Mouse (Mus musculus): ENCODE data around the gene Sept1. TPM values are rescaled to one million over a fixed set of nuclear protein-coding genes. Genes with fewer than 3 reads are reported as not detected.

The Sept1 gene
- total and polyA plus RNA-seq, 2 experiments from 2014 or later, result 0.22 to 5.3 TPM

DNA sequence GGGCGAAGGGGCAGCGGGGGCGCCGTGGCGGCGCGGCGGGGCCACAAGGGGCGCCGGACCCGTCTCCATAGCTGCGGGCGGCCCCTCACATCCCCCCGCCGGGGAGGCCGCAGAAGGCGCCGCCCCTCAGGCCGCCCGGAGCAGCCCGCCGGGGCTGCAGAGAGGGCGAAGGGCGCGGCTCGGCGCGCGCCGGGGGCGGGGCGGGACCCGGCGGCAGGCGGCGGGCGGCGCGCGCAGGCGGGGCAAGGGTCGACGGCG lies 24.7 kb downstream of the Sept1 start, which contains the start of gene Tbc1d10b:
Gene Tbc1d10b, minus strand, starts transcription at position 174 of the 258 bp plus-strand sequence.
- WGBS, result under 1% methylated on average over 26 of the region's 44 CpGs
- peaks cover 6% of the 10 kb centered on the region for H3K4me1 ChIP-seq (ENCODE audit: insufficient read depth, low read length)
- peaks cover 6% of the 10 kb centered on the region for H3K36me3 ChIP-seq (ENCODE audit: insufficient read depth, low read length)
- peak within 1 kb of the TSS; percentile 75 for H3K27ac ChIP-seq (ENCODE audit: low read depth, low read length)
- peak within 1 kb of the TSS; percentile 56 for H3K4me3 ChIP-seq (ENCODE audit: low read depth, low read length)
- H3K27me3 ChIP-seq (ENCODE audit: insufficient read depth, low read length), result no peaks in the 10 kb centered on the region
- H3K9ac ChIP-seq (replicated peaks; ENCODE audit: low read length, poor library complexity, severe bottlenecking), result peak within 1 kb of the TSS; percentile 63
- H3K4me2 ChIP-seq (ENCODE audit: low read depth, low read length, poor library complexity, severe bottlenecking), result peak within 1 kb of the TSS; percentile 99
- ATAC-seq (ENCODE audit: low FRiP score) (peak; percentile 3; the same call in 1 of the 2 replicates), DNase-seq (ENCODE audit: low spot score) (no peak)
- TF ChIP-seq CTCF (IDR thresholded peaks at IDR 0.05), result no peak
- H3K9me3 ChIP-seq (ENCODE audit: low read length), result no peaks in the 10 kb centered on the region

DNA sequence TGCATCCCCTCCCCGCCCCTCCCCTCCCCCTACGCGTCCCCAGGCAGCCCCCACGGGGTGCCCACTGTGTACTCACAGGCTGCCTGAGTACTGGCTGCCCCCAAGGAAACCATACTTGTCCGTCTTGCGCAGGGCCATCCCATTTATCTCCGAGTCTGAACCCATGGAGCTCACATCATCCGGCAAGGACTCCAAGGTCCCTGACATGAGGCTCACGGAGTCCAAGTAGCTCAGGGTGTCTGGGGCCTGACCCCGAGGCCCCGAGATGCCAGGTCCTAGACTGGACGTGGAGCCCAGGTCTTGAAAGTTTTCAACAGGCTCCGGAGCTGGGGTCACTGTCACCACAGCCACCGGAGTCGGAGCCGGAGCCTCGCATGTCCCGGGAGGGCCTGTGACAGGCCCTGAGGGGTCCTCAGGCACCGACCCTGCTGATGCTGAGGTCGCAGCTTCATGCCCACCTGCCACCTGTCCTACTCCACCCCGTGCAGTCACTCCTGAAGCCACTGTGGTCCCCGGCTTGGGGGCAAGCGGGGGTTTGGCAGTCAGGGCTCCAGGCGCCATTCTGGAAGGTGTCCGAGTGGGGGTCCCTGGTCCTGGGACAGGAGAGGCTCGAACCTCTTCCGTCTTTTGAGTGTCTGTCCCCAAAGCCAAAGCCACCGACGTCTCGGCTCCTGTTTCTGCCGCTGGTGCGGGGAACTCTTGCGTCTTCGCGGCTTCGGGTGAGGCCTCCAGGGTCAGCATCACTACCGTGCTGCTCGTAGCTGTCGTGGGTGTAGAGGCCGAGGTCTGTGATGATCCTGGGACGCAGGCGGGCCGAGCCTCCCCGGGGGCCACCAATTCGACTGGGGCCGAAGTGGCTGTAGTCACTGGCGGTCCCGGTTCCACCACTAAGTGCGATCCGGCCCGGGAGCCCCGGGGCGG lies 25.3 kb downstream of the Sept1 start:
- H3K9ac ChIP-seq (replicated peaks; ENCODE audit: low read length, poor library complexity, severe bottlenecking), result peak overlapping the region; percentile 63
- H3K4me3 ChIP-seq (ENCODE audit: low read depth, low read length), result peak overlapping the region; percentile 56
- peak overlapping the region; percentile 62; the same call in 1 of the 2 replicates for H3K27ac ChIP-seq (ENCODE audit: low read depth, low read length)
- WGBS, result under 1% methylated on average over 53 of the region's 53 CpGs
- DNase-seq (ENCODE audit: low spot score) (no peak), ATAC-seq (ENCODE audit: low FRiP score) (0 out of 2 replicates have a peak, but pooled peaks have one; percentile 0)
- peaks cover 12% of the 10 kb centered on the region for H3K36me3 ChIP-seq (ENCODE audit: insufficient read depth, low read length)
- TF ChIP-seq CTCF (IDR thresholded peaks at IDR 0.05), result no peak
- no peaks in the 10 kb centered on the region for H3K27me3 ChIP-seq (ENCODE audit: insufficient read depth, low read length)
- peak overlapping the region; percentile 99 for H3K4me2 ChIP-seq (ENCODE audit: low read depth, low read length, poor library complexity, severe bottlenecking)
- H3K9me3 ChIP-seq (ENCODE audit: low read length), result no peaks in the 10 kb centered on the region
- peaks cover 6% of the 10 kb centered on the region for H3K4me1 ChIP-seq (ENCODE audit: insufficient read depth, low read length)

DNA sequence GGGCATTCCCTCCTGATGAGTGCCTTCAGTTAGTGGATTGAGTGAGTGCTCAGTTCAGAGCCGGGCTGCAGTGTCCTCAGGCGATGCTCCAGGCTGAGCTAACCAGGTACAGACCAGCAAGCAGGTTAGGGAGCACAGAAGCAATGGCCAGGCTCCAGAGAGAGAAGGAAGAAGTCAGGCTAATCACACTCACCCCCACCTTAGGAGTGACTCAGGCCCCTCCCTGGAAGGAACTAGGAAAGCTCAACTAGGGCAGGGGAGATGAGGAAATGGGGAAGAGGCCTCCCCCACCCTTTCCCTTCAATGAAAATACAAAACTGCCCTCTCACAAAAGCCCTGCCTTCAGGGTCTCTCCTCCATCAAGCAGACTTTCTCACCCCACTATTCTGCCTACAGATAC lies 26.3 kb downstream of the Sept1 start:
- WGBS, result 60% methylated on average over 2 of the region's 2 CpGs

GRCm38 (mm10) chr7:127196484-127196883 lies 36.4 kb downstream of the Sept1 start:
- DNase-seq (ENCODE audit: low spot score) (no peak), ATAC-seq (ENCODE audit: low FRiP score) (no peak)
- Histone ChIP-seq H3K4me1 (ENCODE audit: insufficient read depth, low read length) (peaks cover 7% of the 10 kb centered on the region), H3K4me3 (ENCODE audit: low read depth, low read length) (peak overlapping the region; percentile 66), H3K9ac (replicated peaks; ENCODE audit: low read length, poor library complexity, severe bottlenecking) (peak overlapping the region; percentile 62), H3K4me2 (ENCODE audit: low read depth, low read length, poor library complexity, severe bottlenecking) (peak overlapping the region; percentile 65), H3K27ac (ENCODE audit: low read depth, low read length) (peak overlapping the region; percentile 66), H3K27me3 (ENCODE audit: insufficient read depth, low read length) (no peaks in the 10 kb centered on the region), H3K9me3 (ENCODE audit: low read length) (no peaks in the 10 kb centered on the region), H3K36me3 (ENCODE audit: insufficient read depth, low read length) (peaks cover 47% of the 10 kb centered on the region)
- no peak for TF ChIP-seq CTCF (IDR thresholded peaks at IDR 0.05)
- WGBS, result 55% methylated on average over 11 of the region's 11 CpGs

More for the DNA sequence above, 26.3 kb downstream of the Sept1 start:
- Histone ChIP-seq H3K4me1 (ENCODE audit: insufficient read depth, low read length) (peaks cover 6% of the 10 kb centered on the region), H3K27me3 (ENCODE audit: insufficient read depth, low read length) (no peaks in the 10 kb centered on the region), H3K27ac (ENCODE audit: low read depth, low read length) (no peak overlapping the region), H3K9ac (replicated peaks; ENCODE audit: low read length, poor library complexity, severe bottlenecking) (peak overlapping the region; percentile 63), H3K4me2 (ENCODE audit: low read depth, low read length, poor library complexity, severe bottlenecking) (peak overlapping the region; percentile 99), H3K4me3 (ENCODE audit: low read depth, low read length) (peak overlapping the region; percentile 56), H3K9me3 (ENCODE audit: low read length) (no peaks in the 10 kb centered on the region), H3K36me3 (ENCODE audit: insufficient read depth, low read length) (peaks cover 17% of the 10 kb centered on the region)
- no peak for TF ChIP-seq CTCF (IDR thresholded peaks at IDR 0.05)
- ATAC-seq (ENCODE audit: low FRiP score) (no peak), DNase-seq (ENCODE audit: low spot score) (no peak)

DNA sequence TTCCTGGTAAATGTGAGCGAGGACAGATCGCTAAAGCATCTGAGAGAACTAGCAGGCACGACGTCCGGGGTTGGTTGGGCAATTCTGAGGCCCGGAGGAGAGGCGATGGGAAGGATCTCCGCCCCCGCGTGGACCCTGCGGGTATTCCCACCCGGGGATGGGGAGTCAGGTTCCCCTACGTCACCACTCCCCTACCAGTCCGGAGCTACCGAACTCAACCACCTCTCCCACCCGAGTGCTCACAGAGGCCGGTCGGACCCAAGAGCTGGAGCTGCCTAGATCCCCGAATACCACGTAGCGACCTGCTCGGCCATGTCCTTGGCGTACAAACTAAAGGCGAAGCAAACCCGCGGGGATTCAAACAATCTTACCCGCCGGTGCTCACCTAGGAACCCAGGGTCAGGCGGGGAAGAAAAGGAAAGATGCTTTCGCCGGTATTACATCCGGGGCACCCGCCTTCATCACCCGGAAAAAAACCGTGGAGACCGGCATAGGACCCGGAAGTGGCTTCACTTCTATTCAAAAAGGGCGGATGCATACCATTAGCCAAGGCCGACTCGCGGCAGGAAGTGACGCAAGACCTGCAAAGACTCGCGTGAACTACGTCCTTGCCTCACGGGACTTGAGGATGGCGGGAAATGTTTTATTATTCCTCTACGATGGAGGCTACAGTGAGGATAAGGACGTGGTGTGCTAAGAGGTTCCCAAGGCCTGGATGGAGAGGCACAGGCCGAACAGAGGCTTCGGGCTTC lies 37.2 kb downstream of the Sept1 start, which contains the start of gene Cd2bp2:
Gene Cd2bp2, minus strand, starts transcription at position 507 of the 752 bp plus-strand sequence.
- Histone ChIP-seq H3K4me3 (ENCODE audit: low read depth, low read length) (peak within 1 kb of the TSS; percentile 66), H3K9me3 (ENCODE audit: low read length) (no peaks in the 10 kb centered on the region), H3K36me3 (ENCODE audit: insufficient read depth, low read length) (peaks cover 50% of the 10 kb centered on the region), H3K27me3 (ENCODE audit: insufficient read depth, low read length) (no peaks in the 10 kb centered on the region), H3K4me1 (ENCODE audit: insufficient read depth, low read length) (peaks cover 7% of the 10 kb centered on the region), H3K27ac (ENCODE audit: low read depth, low read length) (peak within 1 kb of the TSS; percentile 93), H3K9ac (replicated peaks; ENCODE audit: low read length, poor library complexity, severe bottlenecking) (peak within 1 kb of the TSS; percentile 74), H3K4me2 (ENCODE audit: low read depth, low read length, poor library complexity, severe bottlenecking) (peak within 1 kb of the TSS; percentile 75)
- ATAC-seq (ENCODE audit: low FRiP score) (peak; percentile 97), DNase-seq (ENCODE audit: low spot score) (peak; percentile 99)
- WGBS, result under 1% methylated on average over 51 of the region's 51 CpGs
- peak; percentile 63 for TF ChIP-seq CTCF (IDR thresholded peaks at IDR 0.05)

Data from midbrain, postnatal 0 days (tissue).